Mouse (Mus musculus) CH12.LX (cell line): Measurements from ENCODE around the gene Tmem63b. TPM values are rescaled to one million over a fixed set of nuclear protein-coding genes. Genes with fewer than 3 reads are reported as not detected.
A peak's percentile ranks its signal among the peaks of the same experiment; 100 is the strongest.

ENCODE experiments used
- DNase-seq: peaks from one replicate; pipeline ENCODE4 v3.0.0-alpha.2; 2013; ENCODE audit errors: extremely low read depth
- H3K27ac ChIP-seq: 2 replicates; pipeline ENCODE4 v1.5.1; 2012; ENCODE audit warnings: low read depth, mild to moderate bottlenecking, control low read depth, moderate library complexity; ENCODE audit not compliant: insufficient read depth
- H3K27me3 ChIP-seq: replicated peaks from 2 replicates; pipeline ENCODE3; 2012; ENCODE audit warnings: inconsistent platforms
- H3K36me3 ChIP-seq, 2 experiments: replicated peaks in 1 of 2; 2 replicates each; pipeline versions ENCODE3 to v1.6.1; 2012; ENCODE audit warnings: inconsistent platforms in 1 of 2, low read length in 1 of 2, mild to moderate bottlenecking in 1 of 2, mixed read lengths in 1 of 2, moderate library complexity in 1 of 2; ENCODE audit not compliant: control insufficient read depth in 1 of 2, insufficient read depth in 1 of 2
- H3K4me1 ChIP-seq, 2 experiments: 2 replicates each; pipeline ENCODE4 v1.6.1; 2012; ENCODE audit warnings: inconsistent platforms in 1 of 2, moderate library complexity in 1 of 2; ENCODE audit not compliant: insufficient read depth in 2 of 2, control insufficient read depth in 1 of 2
- H3K4me2 ChIP-seq: 2 replicates; pipeline ENCODE4 v1.6.1; 2012; ENCODE audit warnings: low read depth, mild to moderate bottlenecking, control low read depth; ENCODE audit not compliant: poor library complexity, insufficient read depth, severe bottlenecking
- H3K4me3 ChIP-seq, 3 experiments: fragments of 150-350 bp in 1 of 3; sonication (generic) in 1 of 3; replicated peaks in 1 of 3; 2 replicates each; pipeline versions ENCODE3 to v1.5.1; 2011 to 2012; ENCODE audit warnings: low read depth in 2 of 3, low read length in 2 of 3, mild to moderate bottlenecking in 2 of 3, moderate library complexity in 2 of 3, control low read depth in 1 of 3, improper control_type of control experiment in 1 of 3, inconsistent platforms in 1 of 3, mixed read lengths in 1 of 3; ENCODE audit not compliant: poor library complexity in 1 of 3
- H3K79me2 ChIP-seq: replicated peaks from 2 replicates; pipeline ENCODE4 v1.6.1; 2012; ENCODE audit warnings: mild to moderate bottlenecking, moderate library complexity; ENCODE audit not compliant: control insufficient read depth, poor library complexity, insufficient read depth, severe bottlenecking; ENCODE audit errors: extremely low read depth
- H3K9ac ChIP-seq: 2 replicates; pipeline ENCODE4 v1.6.1; 2012; ENCODE audit warnings: low read depth, mild to moderate bottlenecking, control low read depth, moderate library complexity; ENCODE audit not compliant: insufficient read depth
- H3K9me3 ChIP-seq: replicated peaks from 2 replicates; pipeline ENCODE3; 2012; ENCODE audit warnings: low read length, inconsistent platforms, mixed read lengths
- BHLHE40 ChIP-seq: IDR thresholded peaks from 2 replicates; pipeline ENCODE4 v1.6.1; 2011; ENCODE audit warnings: mild to moderate bottlenecking, low read depth, low read length, improper control_type of control experiment
- CHD1 ChIP-seq: IDR thresholded peaks from 2 replicates; pipeline ENCODE4 v1.6.1; 2012; ENCODE audit warnings: low read depth, low read length, improper control_type of control experiment, inconsistent platforms
- CHD2 ChIP-seq: IDR thresholded peaks from 2 replicates; pipeline ENCODE4 v1.6.1; 2011; ENCODE audit warnings: low read length, improper control_type of control experiment
- CTCF ChIP-seq, 2 experiments: IDR thresholded peaks in 1 of 2; conservative IDR thresholded peaks in 1 of 2; 2 replicates each; pipeline ENCODE4 v1.5.1; 2011 to 2012; ENCODE audit warnings: low read depth in 2 of 2, low read length in 2 of 2, improper control_type of control experiment in 1 of 2, inconsistent platforms in 1 of 2, mild to moderate bottlenecking in 1 of 2, moderate library complexity in 1 of 2
- E2F4 ChIP-seq: IDR thresholded peaks from 2 replicates; pipeline ENCODE4 v1.6.1; 2011; ENCODE audit warnings: low read depth, low read length, improper control_type of control experiment; ENCODE audit not compliant: insufficient replicate concordance
- ELF1 ChIP-seq: IDR thresholded peaks from 2 replicates; pipeline ENCODE4 v1.6.1; 2014; ENCODE audit warnings: low read depth, mild to moderate bottlenecking, inconsistent platforms, low read length, improper control_type of control experiment
- EP300 ChIP-seq: IDR thresholded peaks from 2 replicates; pipeline ENCODE4 v1.6.1; 2011; ENCODE audit warnings: low read length, improper control_type of control experiment
- ETS1 ChIP-seq: conservative IDR thresholded peaks from 2 replicates; pipeline ENCODE4 v1.6.1; 2012; ENCODE audit warnings: low read depth, mild to moderate bottlenecking, inconsistent platforms, low read length, improper control_type of control experiment, moderate library complexity
- HCFC1 ChIP-seq: IDR thresholded peaks from 2 replicates; pipeline ENCODE4 v1.6.1; 2012; ENCODE audit warnings: low read depth, mild to moderate bottlenecking, inconsistent platforms, low read length, improper control_type of control experiment
- IRF4 ChIP-seq: IDR thresholded peaks from 2 replicates; pipeline ENCODE4 v1.6.1; 2014; ENCODE audit warnings: low read depth, mild to moderate bottlenecking, inconsistent platforms, low read length, improper control_type of control experiment
- JUND ChIP-seq: conservative IDR thresholded peaks from 2 replicates; pipeline ENCODE4 v1.6.1; 2011; ENCODE audit warnings: low read depth, low read length, improper control_type of control experiment
- MAFK ChIP-seq: IDR thresholded peaks from 2 replicates; pipeline ENCODE4 v1.6.1; 2011; ENCODE audit warnings: low read length, improper control_type of control experiment; ENCODE audit not compliant: insufficient replicate concordance
- MAX ChIP-seq: IDR thresholded peaks from 2 replicates; pipeline ENCODE4 v1.6.1; 2011; ENCODE audit warnings: low read length, improper control_type of control experiment
- MAZ ChIP-seq: IDR thresholded peaks from 2 replicates; pipeline ENCODE4 v1.6.1; 2012; ENCODE audit warnings: low read depth, mild to moderate bottlenecking, inconsistent platforms, low read length, improper control_type of control experiment, moderate library complexity
- MEF2A ChIP-seq: IDR thresholded peaks from 2 replicates; pipeline ENCODE4 v1.6.1; 2014; ENCODE audit warnings: low read depth, mild to moderate bottlenecking, inconsistent platforms, low read length, improper control_type of control experiment, borderline replicate concordance
- MXI1 ChIP-seq: IDR thresholded peaks from 2 replicates; pipeline ENCODE4 v1.6.1; 2011; ENCODE audit warnings: mild to moderate bottlenecking, low read depth, low read length, improper control_type of control experiment
- MYC ChIP-seq: IDR thresholded peaks from 2 replicates; pipeline ENCODE4 v1.6.1; 2011; ENCODE audit warnings: low read depth, mild to moderate bottlenecking, improper control_type of control experiment, low read length
- NELFE ChIP-seq: IDR thresholded peaks from 2 replicates; pipeline ENCODE4 v1.6.1; 2011; ENCODE audit warnings: low read depth, low read length, improper control_type of control experiment
- NRF1 ChIP-seq: IDR thresholded peaks from 2 replicates; pipeline ENCODE4 v1.6.1; 2014; ENCODE audit warnings: low read depth, mild to moderate bottlenecking, inconsistent platforms, low read length, improper control_type of control experiment, moderate library complexity
- PAX5 ChIP-seq: IDR thresholded peaks from 2 replicates; pipeline ENCODE4 v1.6.1; 2012; ENCODE audit warnings: low read length, inconsistent platforms, mixed read lengths
- POLR2A ChIP-seq: IDR thresholded peaks from 2 replicates; pipeline ENCODE4 v1.6.1; 2011; ENCODE audit warnings: low read depth, mild to moderate bottlenecking, improper control_type of control experiment, low read length
- POLR2AphosphoS2 ChIP-seq: IDR thresholded peaks from 2 replicates; pipeline ENCODE4 v1.6.1; 2011; ENCODE audit warnings: low read depth, low read length, improper control_type of control experiment
- RCOR1 ChIP-seq: conservative IDR thresholded peaks from 2 replicates; pipeline ENCODE4 v1.6.1; 2012; ENCODE audit warnings: low read depth, mild to moderate bottlenecking, inconsistent platforms, low read length, improper control_type of control experiment
- SIN3A ChIP-seq: IDR thresholded peaks from 2 replicates; pipeline ENCODE4 v1.6.1; 2012; ENCODE audit warnings: low read length, improper control_type of control experiment, inconsistent platforms
- SMC3 ChIP-seq: IDR thresholded peaks from 2 replicates; pipeline ENCODE4 v1.6.1; 2011; ENCODE audit warnings: low read depth, low read length, improper control_type of control experiment
- TBP ChIP-seq: conservative IDR thresholded peaks from 2 replicates; pipeline ENCODE4 v1.6.1; 2011; ENCODE audit warnings: low read depth, low read length, improper control_type of control experiment
- ZC3H11A ChIP-seq: IDR thresholded peaks from 2 replicates; pipeline ENCODE4 v1.6.1; 2012; ENCODE audit warnings: low read depth, mild to moderate bottlenecking, inconsistent platforms, low read length, improper control_type of control experiment
- ZMIZ1 ChIP-seq: IDR thresholded peaks from 2 replicates; pipeline ENCODE4 v1.6.1; 2012; ENCODE audit warnings: low read depth, mild to moderate bottlenecking, inconsistent platforms, low read length, improper control_type of control experiment
- ZNF384 ChIP-seq: IDR thresholded peaks from 2 replicates; pipeline ENCODE4 v1.6.1; 2012; ENCODE audit warnings: low read depth, low read length, improper control_type of control experiment, inconsistent platforms
- dilution Hi-C: fragments of 300-500 bp; cut with MboI; formaldehyde crosslinking; loops from 2 replicates; pipeline ENCODE4 v1.14.3; 2020; ENCODE audit warnings: low sequenced_read_pairs; ENCODE audit not compliant: extremely low pct_unique_long_range_greater_than_20kb, extremely low pct_ligation_motif_present
- in situ Hi-C: fragments of 300-500 bp; cut with MboI; formaldehyde crosslinking; loops from 3 replicates; pipeline ENCODE4 v1.14.3; 2019; ENCODE audit warnings: low sequenced_read_pairs, low pct_ligation_motif_present, low pct_unique_long_range_greater_than_20kb, mixed read lengths
- polyA plus RNA-seq: library from polyadenylated mRNA; unstranded; fragments of >175 nt; gene quantifications from 2 replicates; pipeline ENCODE4 v1.2.1, GENCODE M21; 2012; ENCODE audit warnings: low read depth; ENCODE audit not compliant: insufficient read length
- total RNA-seq, 2 experiments: library from RNA; depleted of rRNA; stranded (reverse); fragments of 300-350 nt in 1 of 2; fragments of >200 nt in 1 of 2; gene quantifications; 2 replicates each; pipeline ENCODE4 v1.2.3; 2012 to 2014

Tmem63b gene
- total and polyA plus RNA-seq, 3 experiments = 3.5 to 10.3 (median 6.3) TPM

DNA sequence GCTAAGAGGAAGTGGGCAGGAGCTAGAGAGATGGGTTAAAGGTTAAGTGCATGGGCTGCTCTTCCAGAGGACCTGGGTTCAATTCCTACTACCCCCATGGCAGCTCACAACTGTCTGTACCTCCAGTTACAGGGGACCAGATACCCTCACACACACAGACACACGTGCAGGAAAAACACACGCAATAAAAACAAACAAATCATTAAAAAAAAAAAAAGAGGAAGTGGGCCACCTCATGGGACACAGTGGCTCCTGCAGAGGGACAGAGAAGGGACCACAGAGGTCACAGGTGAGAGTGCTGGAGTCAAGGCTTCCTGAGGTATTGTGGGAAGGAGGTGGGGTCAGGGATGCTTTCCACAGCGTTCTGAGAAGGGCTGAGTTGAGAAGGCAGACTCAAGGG is 24.8 kb upstream of the Tmem63b start:
- DNase-seq = no peak
- H3K36me3 ChIP-seq = no peaks in the 10 kb centered on the region
- H3K4me2 ChIP-seq = no peak overlapping the region
- H3K27ac ChIP-seq = no peak overlapping the region
- peaks cover 19 to 39% of the 10 kb centered on the region in 2 experiments for H3K4me1 ChIP-seq
- no peaks in the 10 kb centered on the region for H3K79me2 ChIP-seq
- no peak overlapping the region for H3K9ac ChIP-seq
- TF ChIP-seq ELF1 (no peak), CHD2 (no peak), MXI1 (no peak), HCFC1 (no peak), POLR2AphosphoS2 (no peak), CHD1 (no peak), E2F4 (no peak), JUND (no peak), BHLHE40 (peak; percentile 88), NRF1 (no peak), TBP (no peak), CTCF (conservative IDR thresholded peaks at IDR 0.05 in 1 of 2, IDR thresholded peaks at IDR 0.05 in 1 of 2; ENCODE audit: low read depth in 2 of 2, low read length in 2 of 2) (no peak), SIN3A (no peak), ZC3H11A (no peak), POLR2A (no peak), MYC (no peak), MAZ (no peak), SMC3 (no peak), PAX5 (no peak), ETS1 (no peak), IRF4 (peak; percentile 56; the same call in 1 of the 2 replicates), ZNF384 (peak; percentile 85), ZMIZ1 (no peak), EP300 (0 out of 2 replicates have a peak, but pooled peaks have one; percentile 29), MAFK (no peak), RCOR1 (no peak), MEF2A (no peak), MAX (no peak), NELFE (no peak)
- H3K9me3 ChIP-seq = peaks cover 2% of the 10 kb centered on the region
- no peaks in the 10 kb centered on the region for H3K27me3 ChIP-seq
- dilution Hi-C loops = no loop called here
- no peak overlapping the region for H3K4me3 ChIP-seq
- in situ Hi-C loops = no loop called here
